8 mouse cellular contexts compared by ENCODE assay signal in the genomic region with DNA sequence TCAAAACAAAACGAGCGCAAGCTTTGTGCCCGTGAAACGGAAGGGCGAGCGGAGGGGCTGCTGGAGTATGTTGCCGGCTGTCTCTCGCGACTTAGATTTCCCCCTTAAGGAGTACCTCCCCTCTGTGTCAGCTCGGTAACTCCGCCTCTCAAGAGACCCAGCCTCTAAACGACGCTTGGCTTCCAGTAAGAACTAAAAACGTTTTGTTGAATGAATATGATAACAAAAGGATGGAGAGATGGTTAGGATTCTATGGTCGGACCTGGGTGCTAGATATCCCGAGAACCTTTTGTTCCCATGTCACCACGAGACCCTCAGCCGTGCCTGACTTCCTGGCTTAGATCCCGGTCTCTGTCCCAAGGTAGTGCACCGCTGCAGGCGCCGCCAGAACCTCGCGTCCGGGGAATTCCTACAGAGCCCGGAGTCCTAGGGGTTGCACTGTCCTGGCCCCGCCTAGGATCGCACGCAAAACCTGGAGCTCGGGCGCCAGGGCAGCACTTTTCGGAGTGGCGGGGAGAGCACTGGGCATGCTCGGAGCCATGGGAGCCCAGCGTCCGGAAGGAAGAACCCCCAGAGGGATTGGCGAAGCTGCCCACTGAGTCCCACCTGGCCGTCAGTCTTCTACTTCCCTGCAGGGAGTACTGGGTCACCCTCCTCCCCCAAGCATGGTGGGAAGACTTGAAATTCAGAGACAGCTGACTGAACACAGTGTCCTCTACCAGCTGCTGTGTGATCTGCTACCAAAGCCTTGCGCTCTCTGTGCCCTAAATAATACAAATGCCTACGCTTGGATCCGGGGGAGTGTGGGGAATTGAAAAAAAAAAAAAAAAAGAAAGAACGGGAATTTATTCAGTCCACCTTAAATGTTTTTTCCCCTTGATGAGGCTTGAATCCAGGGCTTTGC. TPM values are rescaled to one million over a fixed set of nuclear protein-coding genes. Genes with fewer than 3 reads are reported as not detected.
DNase-seq lines count a peak whose midpoint lies in the region; ATAC-seq and TF ChIP-seq lines count a peak whose summit lies in the region.

TSS of gene Ptpn3 (minus strand) at position 428 of the 904 bp plus-strand sequence.

- ATAC-seq in forebrain, embryonic 14.5 days = peak; percentile 85
- peak; percentile 91 for ATAC-seq in heart, postnatal 0 days (ENCODE audit: insufficient read depth, low read depth)
- peak; percentile 72 for ATAC-seq in liver, embryonic 12.5 days

- no peaks in the 10 kb centered on the region for H3K9me3 ChIP-seq in forebrain, embryonic 14.5 days (replicated peaks; ENCODE audit: control insufficient read depth, low read length)
- H3K9me3 ChIP-seq in heart, postnatal 0 days (replicated peaks; ENCODE audit: control insufficient read depth, low read length) = no peaks in the 10 kb centered on the region
- H3K9me3 ChIP-seq in liver, embryonic 12.5 days (replicated peaks) = no peaks in the 10 kb centered on the region

- under 1% methylated on average over 42 of the region's 42 CpGs for WGBS in forebrain, embryonic 14.5 days
- WGBS in heart, postnatal 0 days = under 1% methylated on average over 42 of the region's 42 CpGs
- 1% methylated on average over 42 of the region's 42 CpGs for WGBS in liver, embryonic 12.5 days (ENCODE audit: insufficient replicate concordance)

- H3K27ac ChIP-seq in forebrain, embryonic 14.5 days (ENCODE audit: low read depth, low read length) = peak within 1 kb of the TSS; percentile 46; the same call in 1 of the 2 replicates
- H3K27ac ChIP-seq in heart, postnatal 0 days (ENCODE audit: low read depth) = peak within 1 kb of the TSS; percentile 64
- no peak within 1 kb of the TSS for H3K27ac ChIP-seq in liver, embryonic 12.5 days

- peak within 1 kb of the TSS; percentile 73 for H3K9ac ChIP-seq in forebrain, embryonic 14.5 days (ENCODE audit: low read length)
- H3K9ac ChIP-seq in heart, postnatal 0 days (replicated peaks; ENCODE audit: low read depth, low read length) = peak within 1 kb of the TSS; percentile 27
- H3K9ac ChIP-seq in liver, embryonic 12.5 days = no peak within 1 kb of the TSS

- H3K27me3 ChIP-seq in forebrain, embryonic 14.5 days (replicated peaks; ENCODE audit: control insufficient read depth, insufficient read depth, low read length) = 0 out of 2 replicates have a peak, but pooled peaks cover 5% of the 10 kb centered on the region
- H3K27me3 ChIP-seq in heart, postnatal 0 days (ENCODE audit: control insufficient read depth, insufficient read depth, low read length) = no peaks in the 10 kb centered on the region
- peaks cover 72% of the 10 kb centered on the region for H3K27me3 ChIP-seq in liver, embryonic 12.5 days (replicated peaks)

- no peak for TF ChIP-seq EP300 in heart, postnatal 0 days (IDR thresholded peaks at IDR 0.05; ENCODE audit: low read depth)

- TF ChIP-seq CTCF in heart, postnatal 0 days (IDR thresholded peaks at IDR 0.05; ENCODE audit: low read depth) = no peak

- peak within 1 kb of the TSS; percentile 97 for H3K4me2 ChIP-seq in forebrain, embryonic 14.5 days (ENCODE audit: low read length)
- peak within 1 kb of the TSS; percentile 97 for H3K4me2 ChIP-seq in heart, postnatal 0 days (ENCODE audit: low read depth, low read length)
- peak within 1 kb of the TSS; percentile 84 for H3K4me2 ChIP-seq in liver, embryonic 12.5 days

- DNase-seq in ES-CJ7 (ENCODE audit: low read depth, low spot score) = peak; percentile 93
- peak; percentile 87 for DNase-seq in cerebellum, adult 11-12 months
- DNase-seq in forebrain, embryonic 14.5 days (ENCODE audit: low spot score) = peak; percentile 88
- peak; percentile 88 for DNase-seq in heart, postnatal 0 days (ENCODE audit: low spot score)
- peak; percentile 87 to 94 for DNase-seq in kidney, postnatal 25 days
- DNase-seq in neural tube, embryonic 10.5 days (ENCODE audit: extremely low spot score, low spot score) = peak; percentile 85
- peak; percentile 75 for DNase-seq in telencephalon, adult 2 months (ENCODE audit: low read depth, low spot score)

- no peaks in the 10 kb centered on the region for H3K36me3 ChIP-seq in forebrain, embryonic 14.5 days (ENCODE audit: control insufficient read depth, insufficient read depth, low read length)
- H3K36me3 ChIP-seq in heart, postnatal 0 days (replicated peaks; ENCODE audit: control insufficient read depth, insufficient read depth, low read length) = no peaks in the 10 kb centered on the region
- H3K36me3 ChIP-seq in liver, embryonic 12.5 days = no peaks in the 10 kb centered on the region

- H3K4me1 ChIP-seq in forebrain, embryonic 14.5 days (ENCODE audit: control insufficient read depth, insufficient read depth, low read length) = peaks cover 15% of the 10 kb centered on the region
- peaks cover 7% of the 10 kb centered on the region; the same call in 1 of the 2 replicates for H3K4me1 ChIP-seq in heart, postnatal 0 days (ENCODE audit: control insufficient read depth, insufficient read depth)
- peaks cover 16% of the 10 kb centered on the region for H3K4me1 ChIP-seq in liver, embryonic 12.5 days

- peak within 1 kb of the TSS; percentile 65 for H3K4me3 ChIP-seq in forebrain, embryonic 14.5 days (ENCODE audit: low read depth, low read length)
- peak within 1 kb of the TSS; percentile 82 for H3K4me3 ChIP-seq in heart, postnatal 0 days (ENCODE audit: low read depth, low read length)
- H3K4me3 ChIP-seq in liver, embryonic 12.5 days = peak within 1 kb of the TSS; percentile 63

RNA-seq across cellular contexts. Expression of gene Ptpn3, which starts in this region (rescaled TPM):
- 0.58 and 0.66 TPM in 2 replicates for polyA plus RNA-seq in forebrain, embryonic 14.5 days (2014; fragmentation: Nextera tagmentation; extraction: Ambion mirVana)
- 1.0 and 3.4 TPM in 2 replicates for total RNA-seq in heart, postnatal 0 days (2014; rRNA removed; ENCODE audit: low replicate concordance)
- 2.2 and 2.3 TPM in 2 replicates for polyA plus RNA-seq in heart, postnatal 0 days (2015; fragmentation: Nextera tagmentation; extraction: Ambion mirVana)
- 0.32 and 0.37 TPM in 2 replicates for polyA plus RNA-seq in liver, embryonic 12.5 days (2016; fragmentation: Nextera tagmentation; extraction: Ambion mirVana)

Comparison
In these comparisons a context has a peak if more than half of its experiments do, and no peak if none do; other contexts are left out.
1. Peak in DNase-seq, ATAC-seq, H3K4me3 ChIP-seq, H3K27ac ChIP-seq, H3K9ac ChIP-seq and H3K4me2 ChIP-seq in forebrain, embryonic 14.5 days; RNA of the gene not detected or under 1 TPM.
2. Peak in ATAC-seq, H3K4me3 ChIP-seq and H3K4me2 ChIP-seq in liver, embryonic 12.5 days; RNA of the gene not detected or under 1 TPM.